Mouse (Mus musculus) stomach, postnatal 0 days (tissue): ENCODE measurements around the gene Enoph1. TPM values are rescaled to one million over a fixed set of nuclear protein-coding genes. Genes with fewer than 3 reads are reported as not detected.

ENCODE experiments used
- ATAC-seq: fragments of 200-750 bp; cut with Nextera tagmentation; 2 replicates; pipeline ENCODE4 v1.8.0; 2017; ENCODE audit not compliant: low FRiP score, low TSS enrichment
- DNase-seq: peaks from one replicate; pipeline ENCODE4 v3.0.0-alpha.2; 2016; ENCODE audit warnings: low spot score
- H3K27ac ChIP-seq: fragments of 300-500 bp; sonication (generic); replicated peaks from 2 replicates; pipeline ENCODE4 v1.5.1; 2014; ENCODE audit warnings: mild to moderate bottlenecking, control low read depth
- H3K27me3 ChIP-seq: fragments of 300-500 bp; sonication (generic); 2 replicates; pipeline ENCODE4 v1.6.1; 2014; ENCODE audit warnings: low read length; ENCODE audit not compliant: control insufficient read depth, insufficient read depth
- H3K36me3 ChIP-seq: fragments of 300-500 bp; sonication (generic); 2 replicates; pipeline ENCODE4 v1.6.1; 2014; ENCODE audit warnings: low read length, mixed read lengths; ENCODE audit not compliant: control insufficient read depth, insufficient read depth
- H3K4me1 ChIP-seq: fragments of 300-500 bp; sonication (generic); replicated peaks from 2 replicates; pipeline ENCODE4 v1.6.1; 2014; ENCODE audit warnings: antibody characterized with exemption; ENCODE audit not compliant: control insufficient read depth, insufficient read depth
- H3K4me2 ChIP-seq: fragments of 300-500 bp; sonication (generic); replicated peaks from 2 replicates; pipeline ENCODE4 v1.6.1; 2014; ENCODE audit warnings: low read depth, mild to moderate bottlenecking, control low read depth, moderate library complexity
- H3K4me3 ChIP-seq: fragments of 300-500 bp; sonication (generic); 2 replicates; pipeline ENCODE4 v1.5.1; 2014; ENCODE audit warnings: low read depth, low read length, control low read depth
- H3K9ac ChIP-seq: fragments of 300-500 bp; sonication (generic); 2 replicates; pipeline ENCODE4 v1.6.1; 2014; ENCODE audit warnings: mild to moderate bottlenecking, low read length, control low read depth, mixed read lengths
- H3K9me3 ChIP-seq: fragments of 300-500 bp; sonication (generic); 2 replicates; pipeline ENCODE4 v1.6.1; 2016; ENCODE audit warnings: low read length; ENCODE audit not compliant: control insufficient read depth
- CTCF ChIP-seq: IDR thresholded peaks from 2 replicates; pipeline ENCODE4 v1.5.1; 2016; ENCODE audit warnings: antibody characterized with exemption, low read depth, mild to moderate bottlenecking, moderate library complexity
- EP300 ChIP-seq: optimal IDR thresholded peaks from 2 replicates; pipeline ENCODE3; 2016; ENCODE audit warnings: antibody characterized with exemption
- WGBS: fragments of 180-500 bp; shearing (Covaris S2); extraction: QIAGEN DNeasy Blood & Tissue Kit; methylation state at CpG from one replicate; pipeline ENCODE4 v1.1.7; 2014; 5-methylcytosine and 5-hydroxymethylcytosine counted together
- polyA plus RNA-seq: library from polyadenylated mRNA; unstranded; fragments of >200 nt; fragmentation: Nextera tagmentation; extraction: Ambion mirVana; gene quantifications from 2 replicates; pipeline ENCODE4 v1.2.1, GENCODE M21; 2015

Enoph1 gene
- polyA plus RNA-seq, 1 experiment from 2014 or later: 23.4 TPM

GRCm38 (mm10) chr5:100070255-100070654 is 30.5 kb downstream of the Enoph1 start:
- H3K4me3 ChIP-seq: no peak overlapping the region
- no peaks in the 10 kb centered on the region for H3K9me3 ChIP-seq
- 13% methylated on average over 3 of the region's 3 CpGs for WGBS
- DNase-seq (peak; percentile 88), ATAC-seq (peak; percentile 58)
- H3K36me3 ChIP-seq: peaks cover 12% of the 10 kb centered on the region
- TF ChIP-seq EP300: no peak
- TF ChIP-seq CTCF: peak; percentile 99
- no peak overlapping the region for H3K27ac ChIP-seq
- no peak overlapping the region for H3K4me2 ChIP-seq
- H3K4me1 ChIP-seq: no peaks in the 10 kb centered on the region
- no peak overlapping the region for H3K9ac ChIP-seq
- no peaks in the 10 kb centered on the region for H3K27me3 ChIP-seq

- ATAC-seq (no peak), DNase-seq (no peak)
- H3K4me3 ChIP-seq: no peak overlapping the region
- H3K36me3 ChIP-seq: peaks cover 12% of the 10 kb centered on the region
- H3K9ac ChIP-seq: no peak overlapping the region
- H3K27ac ChIP-seq: no peak overlapping the region
- TF ChIP-seq CTCF: no peak
- TF ChIP-seq EP300: no peak
- H3K27me3 ChIP-seq: no peaks in the 10 kb centered on the region
- H3K4me1 ChIP-seq: no peaks in the 10 kb centered on the region
- 94% methylated on average over 5 of the region's 5 CpGs for WGBS
- H3K4me2 ChIP-seq: no peak overlapping the region
- H3K9me3 ChIP-seq: no peaks in the 10 kb centered on the region
These were observed 31.8 kb downstream of the Enoph1 start for GRCm38 (mm10) chr5:100071541-100071940.

GRCm38 (mm10) chr5:100072557-100072956 is 32.8 kb downstream of the Enoph1 start:
- no peaks in the 10 kb centered on the region for H3K4me1 ChIP-seq
- H3K9ac ChIP-seq: no peak overlapping the region
- H3K9me3 ChIP-seq: no peaks in the 10 kb centered on the region
- H3K4me2 ChIP-seq: no peak overlapping the region
- H3K4me3 ChIP-seq: no peak overlapping the region
- DNase-seq: no peak
- peaks cover 12% of the 10 kb centered on the region for H3K36me3 ChIP-seq
- no peak for TF ChIP-seq CTCF
- no peak for TF ChIP-seq EP300
- no peak overlapping the region for H3K27ac ChIP-seq
- WGBS: 73% methylated on average over 9 of the region's 9 CpGs
- H3K27me3 ChIP-seq: no peaks in the 10 kb centered on the region
- ATAC-seq: no peak

- Histone ChIP-seq H3K9ac (no peak overlapping the region), H3K27ac (no peak overlapping the region), H3K4me2 (no peak overlapping the region), H3K36me3 (peaks cover 4% of the 10 kb centered on the region; the same call in 1 of the 2 replicates), H3K4me3 (no peak overlapping the region), H3K4me1 (no peaks in the 10 kb centered on the region), H3K27me3 (no peaks in the 10 kb centered on the region), H3K9me3 (no peaks in the 10 kb centered on the region)
- ATAC-seq (no peak), DNase-seq (no peak)
- 48% methylated on average over 4 of the region's 4 CpGs for WGBS
- TF ChIP-seq EP300 (no peak), CTCF (peak; percentile 63)
These were observed 34.8 kb downstream of the Enoph1 start for GRCm38 (mm10) chr5:100074571-100074970.

- no peaks in the 10 kb centered on the region for H3K4me1 ChIP-seq
- H3K4me2 ChIP-seq: peak overlapping the region; percentile 55
- no peaks in the 10 kb centered on the region for H3K9me3 ChIP-seq
- H3K4me3 ChIP-seq: peak overlapping the region; percentile 31
- DNase-seq (peak; percentile 35), ATAC-seq (peak; percentile 39; the same call in 1 of the 2 replicates)
- no peak for TF ChIP-seq CTCF
- TF ChIP-seq EP300: no peak
- H3K27ac ChIP-seq: no peak overlapping the region
- H3K36me3 ChIP-seq: no peaks in the 10 kb centered on the region
- WGBS: 22% methylated on average over 36 of the region's 36 CpGs
- peak overlapping the region; percentile 31; the same call in 1 of the 2 replicates for H3K9ac ChIP-seq
- no peaks in the 10 kb centered on the region for H3K27me3 ChIP-seq
These were observed 39.5 kb downstream of the Enoph1 start for GRCm38 (mm10) chr5:100079040-100079930.

GRCm38 (mm10) chr5:100079931-100080275 is 40.1 kb downstream of the Enoph1 start:
- Histone ChIP-seq H3K4me2 (no peak overlapping the region), H3K4me3 (0 out of 2 replicates have a peak overlapping the region, but pooled peaks have one; percentile 31), H3K4me1 (no peaks in the 10 kb centered on the region), H3K9me3 (no peaks in the 10 kb centered on the region), H3K27me3 (no peaks in the 10 kb centered on the region), H3K9ac (no peak overlapping the region), H3K36me3 (no peaks in the 10 kb centered on the region), H3K27ac (no peak overlapping the region)
- DNase-seq (no peak), ATAC-seq (no peak)
- TF ChIP-seq EP300 (no peak), CTCF (no peak)
- WGBS: 76% methylated on average over 8 of the region's 8 CpGs
